21 mouse cellular contexts compared by ENCODE assay signal in the genomic region with DNA sequence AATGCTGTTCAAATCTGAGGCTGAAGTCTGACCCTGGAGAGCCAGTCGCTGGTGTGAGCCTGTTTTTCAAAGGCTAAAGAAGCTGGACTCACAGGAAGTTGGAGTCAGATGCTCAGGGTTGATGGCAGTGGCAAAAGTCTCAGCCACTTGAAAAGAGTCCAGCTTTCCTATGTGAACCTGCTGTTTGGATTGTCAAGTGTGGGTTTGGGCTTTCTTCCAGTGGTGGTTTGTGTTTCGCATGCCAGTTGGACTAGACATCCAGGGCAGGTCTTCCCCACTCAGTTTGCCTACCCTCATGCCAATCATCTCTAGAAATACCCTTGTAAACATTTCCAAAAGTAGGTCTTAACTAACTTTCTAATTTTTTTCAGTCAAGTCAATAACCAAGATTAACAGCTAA.
"Had no signal": no experiment of that assay in that cellular context is flagged by ENCODE, and none has a peak within 500 bp of the region (broad histone marks: within the 10 kb centered on the region; RNA-seq: fewer than 3 reads in every experiment).

No protein-coding gene starts in this region.

- DNase-seq: gastrocnemius, postnatal 14 days; gastrocnemius, postnatal 36 days; heart, adult 11 months; heart, adult 2 months; heart, postnatal 14 days; heart, postnatal 36 days; kidney, adult 11 months; kidney, adult 2 months; kidney, adult 9 months; kidney, postnatal 14 days; kidney, postnatal 36 days; liver; liver, embryonic 13.5 days had no signal

- H3K4me3 ChIP-seq: heart, adult 2 months; heart, embryonic 13.5 days; heart, embryonic 15.5 days; kidney, embryonic 15.5 days; limb, embryonic 10.5 days; limb, embryonic 12.5 days; liver, embryonic 13.5 days; liver, embryonic 15.5 days had no signal

- H3K27ac ChIP-seq: heart, adult 2 months; heart, embryonic 13.5 days; heart, embryonic 15.5 days; hindbrain, embryonic 14.5 days; kidney, embryonic 15.5 days; kidney, postnatal 0 days; limb, embryonic 10.5 days; limb, embryonic 12.5 days; liver, embryonic 13.5 days; liver, embryonic 15.5 days had no signal
